Mouse (Mus musculus): ENCODE measurements around the gene Frmd3. TPM values are rescaled to one million over a fixed set of nuclear protein-coding genes. Genes with fewer than 3 reads are reported as not detected.

Frmd3 gene
- not detected in 4 replicates for total RNA-seq (2023; ENCODE audit: inconsistent age)

GRCm38 (mm10) chr4:74013211-74014047 is at the start of gene Frmd3:
Gene Frmd3, plus strand, starts transcription at chr4:74013442.

GRCm38 (mm10) chr4:74242176-74242575 is 228.9 kb downstream of the Frmd3 start, which contains the start of gene Kdm4c:
Gene Kdm4c, plus strand, starts transcription at chr4:74242497.

Other genes starting within 250 kb of the Frmd3 start
- not detected in 4 replicates for gene Rasef, start 222.4 kb upstream of the Frmd3 start, total RNA-seq (2023; ENCODE audit: inconsistent age)
- gene Gm11758, start 137.2 kb upstream of the Frmd3 start, total RNA-seq (2023; ENCODE audit: inconsistent age), result not detected in 4 replicates
- not detected in 4 replicates for gene Gm11757, start 122.3 kb upstream of the Frmd3 start, total RNA-seq (2023; ENCODE audit: inconsistent age)
- not detected in 4 replicates for gene Gm13871, start 107.5 kb upstream of the Frmd3 start, total RNA-seq (2023; ENCODE audit: inconsistent age)
- not detected in 4 replicates for gene Gm11756, start 92.7 kb upstream of the Frmd3 start, total RNA-seq (2023; ENCODE audit: inconsistent age)
- gene 2310002L09Rik, start 62.6 kb upstream of the Frmd3 start, total RNA-seq (2023; ENCODE audit: inconsistent age), result not detected in 4 replicates
- gene Kdm4c, start 229.1 kb downstream of the Frmd3 start, total RNA-seq (2023; ENCODE audit: inconsistent age), result 44.7 to 49.8 TPM (median 48.0 TPM) in 4 replicates

Data from B cell, adult (primary cell).